ENCODE assay signal across 17 mouse cellular contexts in the genomic region with DNA sequence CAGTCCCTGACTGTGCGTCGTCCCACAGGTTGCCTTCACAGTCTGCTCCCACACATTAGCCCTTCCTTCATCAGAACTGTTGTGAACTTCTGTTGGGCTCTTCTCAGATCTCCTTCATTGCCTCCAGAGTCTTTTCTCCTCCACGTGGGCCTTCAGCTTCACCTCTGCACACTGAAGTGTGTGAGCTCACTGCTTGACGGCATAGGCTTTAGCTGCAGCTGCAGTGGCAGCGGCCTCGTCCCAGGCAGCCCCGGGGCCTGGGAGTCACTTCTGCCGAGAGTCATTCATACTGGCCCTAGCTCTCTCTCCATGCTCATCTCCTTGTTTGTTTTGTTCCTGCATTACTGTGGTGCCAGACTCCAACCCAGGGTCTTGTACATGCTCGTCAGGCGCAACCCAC. TPM values are rescaled to one million over a fixed set of nuclear protein-coding genes. Genes with fewer than 3 reads are reported as not detected.
DNase-seq lines count a peak whose midpoint lies in the region; ATAC-seq and TF ChIP-seq lines count a peak whose summit lies in the region.
"Had no signal": no experiment of that assay in that cellular context is flagged by ENCODE, and none has a peak within 500 bp of the region (broad histone marks: within the 10 kb centered on the region; RNA-seq: fewer than 3 reads in every experiment).

No protein-coding gene starts in this region.

- no peak overlapping the region for H3K9ac ChIP-seq in heart, adult 2 months (ENCODE audit: low read depth, low read length)
- H3K9ac ChIP-seq in hindbrain, embryonic 16.5 days (ENCODE audit: low read depth, low read length): no peak overlapping the region
- no peak overlapping the region for H3K9ac ChIP-seq in midbrain, embryonic 13.5 days (replicated peaks)
- no peak overlapping the region for H3K9ac ChIP-seq in neural tube, embryonic 15.5 days (replicated peaks)
- H3K9ac ChIP-seq: forebrain, embryonic 15.5 days; limb, embryonic 15.5 days had no signal

- 0 out of 2 replicates have a peak overlapping the region, but pooled peaks have one; percentile 33 for H3K27ac ChIP-seq in heart, adult 2 months
- peak overlapping the region; percentile 13; the same call in 1 of the 2 replicates for H3K27ac ChIP-seq in hindbrain, embryonic 10.5 days
- H3K27ac ChIP-seq in hindbrain, embryonic 16.5 days (ENCODE audit: low read depth, low read length): no peak overlapping the region
- H3K27ac ChIP-seq in midbrain, embryonic 10.5 days (replicated peaks): 0 out of 2 replicates have a peak overlapping the region, but pooled peaks have one; percentile 39
- no peak overlapping the region for H3K27ac ChIP-seq in midbrain, embryonic 13.5 days
- 0 out of 2 replicates have a peak overlapping the region, but pooled peaks have one; percentile 75 for H3K27ac ChIP-seq in neural tube, embryonic 15.5 days (replicated peaks)
- H3K27ac ChIP-seq: embryonic facial prominence, embryonic 10.5 days; forebrain, embryonic 15.5 days; limb, embryonic 15.5 days had no signal

- intact Hi-C loops in heart, adult 2 months (cut with DNase I): loop anchor here (2.0 kb wide), 1 partner anchor 15 kb away; no protein-coding TSS in a partner anchor

- no peaks in the 10 kb centered on the region for H3K9me3 ChIP-seq in hindbrain, embryonic 10.5 days
- H3K9me3 ChIP-seq in hindbrain, embryonic 16.5 days (ENCODE audit: control insufficient read depth, low read length): no peaks in the 10 kb centered on the region
- H3K9me3 ChIP-seq in midbrain, embryonic 10.5 days (replicated peaks): no peaks in the 10 kb centered on the region
- H3K9me3 ChIP-seq in midbrain, embryonic 13.5 days: no peaks in the 10 kb centered on the region
- no peaks in the 10 kb centered on the region for H3K9me3 ChIP-seq in neural tube, embryonic 15.5 days (replicated peaks)
- H3K9me3 ChIP-seq: embryonic facial prominence, embryonic 10.5 days; forebrain, embryonic 15.5 days; limb, embryonic 15.5 days had no signal

- peaks cover 4% of the 10 kb centered on the region; the same call in 1 of the 2 replicates for H3K36me3 ChIP-seq in heart, adult 2 months (ENCODE audit: control insufficient read depth, insufficient read depth, low read length)
- H3K36me3 ChIP-seq in hindbrain, embryonic 10.5 days: no peaks in the 10 kb centered on the region
- H3K36me3 ChIP-seq in hindbrain, embryonic 16.5 days (ENCODE audit: control insufficient read depth, insufficient read depth, low read length): no peaks in the 10 kb centered on the region
- H3K36me3 ChIP-seq in midbrain, embryonic 10.5 days: no peaks in the 10 kb centered on the region
- no peaks in the 10 kb centered on the region for H3K36me3 ChIP-seq in midbrain, embryonic 13.5 days
- H3K36me3 ChIP-seq in neural tube, embryonic 15.5 days: no peaks in the 10 kb centered on the region
- H3K36me3 ChIP-seq: embryonic facial prominence, embryonic 10.5 days; forebrain, embryonic 15.5 days; limb, embryonic 15.5 days had no signal

- no peak for TF ChIP-seq POLR2A in heart, adult 2 months (IDR thresholded peaks at IDR 0.05; ENCODE audit: insufficient read depth, low read depth, low read length)

- no peak for ATAC-seq in hindbrain, embryonic 16.5 days
- no peak for ATAC-seq in midbrain, embryonic 13.5 days
- no peak for ATAC-seq in neural tube, embryonic 15.5 days (ENCODE audit: low FRiP score)
- ATAC-seq: forebrain, embryonic 15.5 days; midbrain, embryonic 16.5 days had no signal

- peaks cover 1% of the 10 kb centered on the region; the same call in 1 of the 2 replicates for H3K79me2 ChIP-seq in heart, adult 2 months (replicated peaks; ENCODE audit: control insufficient read depth, insufficient read depth, low read length)

- H3K4me2 ChIP-seq in hindbrain, embryonic 16.5 days (ENCODE audit: low read length): no peak overlapping the region
- H3K4me2 ChIP-seq in midbrain, embryonic 13.5 days (replicated peaks): no peak overlapping the region
- no peak overlapping the region for H3K4me2 ChIP-seq in neural tube, embryonic 15.5 days
- H3K4me2 ChIP-seq: forebrain, embryonic 15.5 days; limb, embryonic 15.5 days had no signal

- no peak for DNase-seq in heart, adult 2 months
- DNase-seq in heart, adult 18-20 months: no peak
- DNase-seq in hindbrain, embryonic 10.5 days (ENCODE audit: low spot score): no peak
- DNase-seq in midbrain, embryonic 10.5 days (ENCODE audit: low spot score): no peak
- DNase-seq: adrenal gland, adult 8-10 months; B cell, adult 2 months; kidney, adult 8-10 months; kidney, postnatal 25 days; layer of hippocampus, adult 9-11 months; right cerebral cortex, postnatal 25 days had no signal

- no peaks in the 10 kb centered on the region for H3K27me3 ChIP-seq in heart, adult 2 months (ENCODE audit: control insufficient read depth, insufficient read depth, low read length)
- no peaks in the 10 kb centered on the region for H3K27me3 ChIP-seq in hindbrain, embryonic 10.5 days (ENCODE audit: insufficient read depth, poor library complexity, severe bottlenecking)
- no peaks in the 10 kb centered on the region for H3K27me3 ChIP-seq in hindbrain, embryonic 16.5 days (replicated peaks; ENCODE audit: control insufficient read depth, insufficient read depth, low read length)
- H3K27me3 ChIP-seq in midbrain, embryonic 10.5 days (ENCODE audit: low read depth, poor library complexity, severe bottlenecking): no peaks in the 10 kb centered on the region
- no peaks in the 10 kb centered on the region for H3K27me3 ChIP-seq in midbrain, embryonic 13.5 days
- H3K27me3 ChIP-seq in neural tube, embryonic 15.5 days (replicated peaks): no peaks in the 10 kb centered on the region
- H3K27me3 ChIP-seq: forebrain, embryonic 15.5 days; limb, embryonic 15.5 days had no signal

- no peak overlapping the region for H3K4me3 ChIP-seq in heart, adult 2 months
- H3K4me3 ChIP-seq in hindbrain, embryonic 10.5 days: no peak overlapping the region
- H3K4me3 ChIP-seq in hindbrain, embryonic 16.5 days (ENCODE audit: low read length): no peak overlapping the region
- no peak overlapping the region for H3K4me3 ChIP-seq in midbrain, embryonic 10.5 days
- H3K4me3 ChIP-seq in midbrain, embryonic 13.5 days (replicated peaks): no peak overlapping the region
- no peak overlapping the region for H3K4me3 ChIP-seq in neural tube, embryonic 15.5 days (replicated peaks)
- H3K4me3 ChIP-seq: embryonic facial prominence, embryonic 10.5 days; forebrain, embryonic 15.5 days; limb, embryonic 15.5 days had no signal

- TF ChIP-seq CTCF in heart, adult 2 months (IDR thresholded peaks at IDR 0.05): no peak

- H3K4me1 ChIP-seq in heart, adult 2 months (ENCODE audit: control insufficient read depth, insufficient read depth, low read length): peaks cover 29% of the 10 kb centered on the region
- H3K4me1 ChIP-seq in hindbrain, embryonic 10.5 days (replicated peaks): peaks cover 65% of the 10 kb centered on the region
- H3K4me1 ChIP-seq in hindbrain, embryonic 16.5 days (ENCODE audit: control insufficient read depth, insufficient read depth, low read depth, low read length): peaks cover 47% of the 10 kb centered on the region
- peaks cover 55% of the 10 kb centered on the region for H3K4me1 ChIP-seq in midbrain, embryonic 10.5 days
- H3K4me1 ChIP-seq in midbrain, embryonic 13.5 days (replicated peaks): peaks cover 63% of the 10 kb centered on the region
- peaks cover 72% of the 10 kb centered on the region for H3K4me1 ChIP-seq in neural tube, embryonic 15.5 days

- TF ChIP-seq EP300 in heart, adult 2 months (IDR thresholded peaks at IDR 0.05; ENCODE audit: insufficient read depth, low read depth, low read length): no peak

- 56% methylated on average over 10 of the region's 10 CpGs for WGBS in heart, adult 2 months
- 69% methylated on average over 10 of the region's 10 CpGs for WGBS in hindbrain, embryonic 10.5 days
- WGBS in hindbrain, embryonic 16.5 days: 53% methylated on average over 10 of the region's 10 CpGs
- 73% methylated on average over 10 of the region's 10 CpGs for WGBS in midbrain, embryonic 10.5 days
- WGBS in midbrain, embryonic 13.5 days: 67% methylated on average over 10 of the region's 10 CpGs
- 40% methylated on average over 10 of the region's 10 CpGs for WGBS in neural tube, embryonic 15.5 days

RNA-seq across cellular contexts. Expression of gene Arl6ip4, which starts 51.7 kb away (rescaled TPM):
- total RNA-seq in heart, adult 2 months (2021): 10 to 100 TPM; 34.2 to 41.5 TPM
- 16.9 and 17.5 TPM in 2 replicates for polyA plus RNA-seq in heart, adult 2 months (2012; rRNA removed)
- total RNA-seq in heart, adult 18-20 months (2021): 10 to 100 TPM; 36.3 to 37.8 TPM
- 117 and 126 TPM in 2 replicates for polyA plus RNA-seq in hindbrain, embryonic 10.5 days (2016; fragmentation: Nextera tagmentation; extraction: Ambion mirVana)
- 75.3 and 81.1 TPM in 2 replicates for polyA plus RNA-seq in hindbrain, embryonic 16.5 days (2015; fragmentation: Nextera tagmentation; extraction: Ambion mirVana)
- 123 and 132 TPM in 2 replicates for polyA plus RNA-seq in midbrain, embryonic 10.5 days (2016; fragmentation: Nextera tagmentation; extraction: Ambion mirVana)
- 82.3 and 85.8 TPM in 2 replicates for polyA plus RNA-seq in midbrain, embryonic 13.5 days (2015; fragmentation: Nextera tagmentation; extraction: Ambion mirVana)
- 87.7 and 89.1 TPM in 2 replicates for polyA plus RNA-seq in neural tube, embryonic 15.5 days (2015; fragmentation: Nextera tagmentation; extraction: Ambion mirVana)

RNA-seq across cellular contexts. Expression of gene Ogfod2, which starts 55.5 kb away (rescaled TPM):
- 10 to 100 TPM; 14.6 to 16.4 TPM for total RNA-seq in heart, adult 2 months (2021)
- 25.5 and 30.0 TPM in 2 replicates for polyA plus RNA-seq in heart, adult 2 months (2012; rRNA removed)
- 10 to 100 TPM; 15.1 to 17.5 TPM for total RNA-seq in heart, adult 18-20 months (2021)
- polyA plus RNA-seq in hindbrain, embryonic 10.5 days (2016; fragmentation: Nextera tagmentation; extraction: Ambion mirVana): 20.9 and 23.9 TPM in 2 replicates
- polyA plus RNA-seq in hindbrain, embryonic 16.5 days (2015; fragmentation: Nextera tagmentation; extraction: Ambion mirVana): 41.9 and 44.2 TPM in 2 replicates
- polyA plus RNA-seq in midbrain, embryonic 10.5 days (2016; fragmentation: Nextera tagmentation; extraction: Ambion mirVana): 18.1 TPM in 2 replicates
- 25.4 and 30.6 TPM in 2 replicates for polyA plus RNA-seq in midbrain, embryonic 13.5 days (2015; fragmentation: Nextera tagmentation; extraction: Ambion mirVana)
- 39.5 and 43.7 TPM in 2 replicates for polyA plus RNA-seq in neural tube, embryonic 15.5 days (2015; fragmentation: Nextera tagmentation; extraction: Ambion mirVana)

Comparison
In these comparisons a context has a peak if more than half of its experiments do, and no peak if none do; other contexts are left out.
1. H3K27ac ChIP-seq: peak in heart, adult 2 months (single experiment), hindbrain, embryonic 10.5 days (single experiment), midbrain, embryonic 10.5 days (single experiment) and neural tube, embryonic 15.5 days (single experiment); none in hindbrain, embryonic 16.5 days (single experiment) and midbrain, embryonic 13.5 days (single experiment).